Mouse (Mus musculus) CH12.LX (cell line): ENCODE results near the gene Setd6. TPM values are rescaled to one million over a fixed set of nuclear protein-coding genes. Genes with fewer than 3 reads are reported as not detected.

Experiments
- DNase-seq: peaks from one replicate; pipeline ENCODE4 v3.0.0-alpha.2; 2013; ENCODE audit errors: extremely low read depth
- H3K27ac ChIP-seq: 2 replicates; pipeline ENCODE4 v1.5.1; 2012; ENCODE audit warnings: low read depth, mild to moderate bottlenecking, control low read depth, moderate library complexity; ENCODE audit not compliant: insufficient read depth
- H3K27me3 ChIP-seq: replicated peaks from 2 replicates; pipeline ENCODE3; 2012; ENCODE audit warnings: inconsistent platforms
- H3K36me3 ChIP-seq, 2 experiments: replicated peaks in 1 of 2; 2 replicates each; pipeline versions ENCODE3 to v1.6.1; 2012; ENCODE audit warnings: inconsistent platforms in 1 of 2, low read length in 1 of 2, mild to moderate bottlenecking in 1 of 2, mixed read lengths in 1 of 2, moderate library complexity in 1 of 2; ENCODE audit not compliant: control insufficient read depth in 1 of 2, insufficient read depth in 1 of 2
- H3K4me1 ChIP-seq, 2 experiments: 2 replicates each; pipeline ENCODE4 v1.6.1; 2012; ENCODE audit warnings: inconsistent platforms in 1 of 2, moderate library complexity in 1 of 2; ENCODE audit not compliant: insufficient read depth in 2 of 2, control insufficient read depth in 1 of 2
- H3K4me2 ChIP-seq: 2 replicates; pipeline ENCODE4 v1.6.1; 2012; ENCODE audit warnings: low read depth, mild to moderate bottlenecking, control low read depth; ENCODE audit not compliant: poor library complexity, insufficient read depth, severe bottlenecking
- H3K4me3 ChIP-seq, 3 experiments: fragments of 150-350 bp in 1 of 3; sonication (generic) in 1 of 3; replicated peaks in 1 of 3; 2 replicates each; pipeline versions ENCODE3 to v1.5.1; 2011 to 2012; ENCODE audit warnings: low read depth in 2 of 3, low read length in 2 of 3, mild to moderate bottlenecking in 2 of 3, moderate library complexity in 2 of 3, control low read depth in 1 of 3, improper control_type of control experiment in 1 of 3, inconsistent platforms in 1 of 3, mixed read lengths in 1 of 3; ENCODE audit not compliant: poor library complexity in 1 of 3
- H3K79me2 ChIP-seq: replicated peaks from 2 replicates; pipeline ENCODE4 v1.6.1; 2012; ENCODE audit warnings: mild to moderate bottlenecking, moderate library complexity; ENCODE audit not compliant: control insufficient read depth, poor library complexity, insufficient read depth, severe bottlenecking; ENCODE audit errors: extremely low read depth
- H3K9ac ChIP-seq: 2 replicates; pipeline ENCODE4 v1.6.1; 2012; ENCODE audit warnings: low read depth, mild to moderate bottlenecking, control low read depth, moderate library complexity; ENCODE audit not compliant: insufficient read depth
- H3K9me3 ChIP-seq: replicated peaks from 2 replicates; pipeline ENCODE3; 2012; ENCODE audit warnings: low read length, inconsistent platforms, mixed read lengths
- BHLHE40 ChIP-seq: IDR thresholded peaks from 2 replicates; pipeline ENCODE4 v1.6.1; 2011; ENCODE audit warnings: mild to moderate bottlenecking, low read depth, low read length, improper control_type of control experiment
- CTCF ChIP-seq, 2 experiments: IDR thresholded peaks in 1 of 2; conservative IDR thresholded peaks in 1 of 2; 2 replicates each; pipeline ENCODE4 v1.5.1; 2011 to 2012; ENCODE audit warnings: low read depth in 2 of 2, low read length in 2 of 2, improper control_type of control experiment in 1 of 2, inconsistent platforms in 1 of 2, mild to moderate bottlenecking in 1 of 2, moderate library complexity in 1 of 2
- E2F4 ChIP-seq: IDR thresholded peaks from 2 replicates; pipeline ENCODE4 v1.6.1; 2011; ENCODE audit warnings: low read depth, low read length, improper control_type of control experiment; ENCODE audit not compliant: insufficient replicate concordance
- ELF1 ChIP-seq: IDR thresholded peaks from 2 replicates; pipeline ENCODE4 v1.6.1; 2014; ENCODE audit warnings: low read depth, mild to moderate bottlenecking, inconsistent platforms, low read length, improper control_type of control experiment
- EP300 ChIP-seq: IDR thresholded peaks from 2 replicates; pipeline ENCODE4 v1.6.1; 2011; ENCODE audit warnings: low read length, improper control_type of control experiment
- ETS1 ChIP-seq: conservative IDR thresholded peaks from 2 replicates; pipeline ENCODE4 v1.6.1; 2012; ENCODE audit warnings: low read depth, mild to moderate bottlenecking, inconsistent platforms, low read length, improper control_type of control experiment, moderate library complexity
- HCFC1 ChIP-seq: IDR thresholded peaks from 2 replicates; pipeline ENCODE4 v1.6.1; 2012; ENCODE audit warnings: low read depth, mild to moderate bottlenecking, inconsistent platforms, low read length, improper control_type of control experiment
- JUND ChIP-seq: conservative IDR thresholded peaks from 2 replicates; pipeline ENCODE4 v1.6.1; 2011; ENCODE audit warnings: low read depth, low read length, improper control_type of control experiment
- KAT2A ChIP-seq: IDR thresholded peaks from 2 replicates; pipeline ENCODE4 v1.6.1; 2012; ENCODE audit warnings: low read length, improper control_type of control experiment, inconsistent platforms; ENCODE audit not compliant: insufficient replicate concordance
- MAX ChIP-seq: IDR thresholded peaks from 2 replicates; pipeline ENCODE4 v1.6.1; 2011; ENCODE audit warnings: low read length, improper control_type of control experiment
- MAZ ChIP-seq: IDR thresholded peaks from 2 replicates; pipeline ENCODE4 v1.6.1; 2012; ENCODE audit warnings: low read depth, mild to moderate bottlenecking, inconsistent platforms, low read length, improper control_type of control experiment, moderate library complexity
- MXI1 ChIP-seq: IDR thresholded peaks from 2 replicates; pipeline ENCODE4 v1.6.1; 2011; ENCODE audit warnings: mild to moderate bottlenecking, low read depth, low read length, improper control_type of control experiment
- MYC ChIP-seq: IDR thresholded peaks from 2 replicates; pipeline ENCODE4 v1.6.1; 2011; ENCODE audit warnings: low read depth, mild to moderate bottlenecking, improper control_type of control experiment, low read length
- NELFE ChIP-seq: IDR thresholded peaks from 2 replicates; pipeline ENCODE4 v1.6.1; 2011; ENCODE audit warnings: low read depth, low read length, improper control_type of control experiment
- NRF1 ChIP-seq: IDR thresholded peaks from 2 replicates; pipeline ENCODE4 v1.6.1; 2014; ENCODE audit warnings: low read depth, mild to moderate bottlenecking, inconsistent platforms, low read length, improper control_type of control experiment, moderate library complexity
- PAX5 ChIP-seq: IDR thresholded peaks from 2 replicates; pipeline ENCODE4 v1.6.1; 2012; ENCODE audit warnings: low read length, inconsistent platforms, mixed read lengths
- RAD21 ChIP-seq: IDR thresholded peaks from 2 replicates; pipeline ENCODE4 v1.6.1; 2011; ENCODE audit warnings: low read depth, mild to moderate bottlenecking, low read length, improper control_type of control experiment, moderate library complexity
- SIN3A ChIP-seq: IDR thresholded peaks from 2 replicates; pipeline ENCODE4 v1.6.1; 2012; ENCODE audit warnings: low read length, improper control_type of control experiment, inconsistent platforms
- TBP ChIP-seq: conservative IDR thresholded peaks from 2 replicates; pipeline ENCODE4 v1.6.1; 2011; ENCODE audit warnings: low read depth, low read length, improper control_type of control experiment
- UBTF ChIP-seq: IDR thresholded peaks from 2 replicates; pipeline ENCODE4 v1.6.1; 2012; ENCODE audit warnings: low read depth, mild to moderate bottlenecking, inconsistent platforms, low read length, improper control_type of control experiment, moderate library complexity
- USF1 ChIP-seq: IDR thresholded peaks from 2 replicates; pipeline ENCODE4 v1.6.1; 2014; ENCODE audit warnings: low read depth, mild to moderate bottlenecking, inconsistent platforms, low read length, improper control_type of control experiment
- USF2 ChIP-seq: conservative IDR thresholded peaks from 2 replicates; pipeline ENCODE4 v1.6.1; 2011; ENCODE audit warnings: low read depth, low read length, improper control_type of control experiment
- ZC3H11A ChIP-seq: IDR thresholded peaks from 2 replicates; pipeline ENCODE4 v1.6.1; 2012; ENCODE audit warnings: low read depth, mild to moderate bottlenecking, inconsistent platforms, low read length, improper control_type of control experiment
- ZNF384 ChIP-seq: IDR thresholded peaks from 2 replicates; pipeline ENCODE4 v1.6.1; 2012; ENCODE audit warnings: low read depth, low read length, improper control_type of control experiment, inconsistent platforms
- dilution Hi-C: fragments of 300-500 bp; cut with MboI; formaldehyde crosslinking; loops from 2 replicates; pipeline ENCODE4 v1.14.3; 2020; ENCODE audit warnings: low sequenced_read_pairs; ENCODE audit not compliant: extremely low pct_unique_long_range_greater_than_20kb, extremely low pct_ligation_motif_present
- in situ Hi-C: fragments of 300-500 bp; cut with MboI; formaldehyde crosslinking; loops from 3 replicates; pipeline ENCODE4 v1.14.3; 2019; ENCODE audit warnings: low sequenced_read_pairs, low pct_ligation_motif_present, low pct_unique_long_range_greater_than_20kb, mixed read lengths
- polyA plus RNA-seq: library from polyadenylated mRNA; unstranded; fragments of >175 nt; gene quantifications from 2 replicates; pipeline ENCODE4 v1.2.1, GENCODE M21; 2012; ENCODE audit warnings: low read depth; ENCODE audit not compliant: insufficient read length
- total RNA-seq, 2 experiments: library from RNA; depleted of rRNA; stranded (reverse); fragments of 300-350 nt in 1 of 2; fragments of >200 nt in 1 of 2; gene quantifications; 2 replicates each; pipeline ENCODE4 v1.2.3; 2012 to 2014

The Setd6 gene
- total and polyA plus RNA-seq, 3 experiments = 29.6 to 50.6 (median 29.7) TPM

DNA sequence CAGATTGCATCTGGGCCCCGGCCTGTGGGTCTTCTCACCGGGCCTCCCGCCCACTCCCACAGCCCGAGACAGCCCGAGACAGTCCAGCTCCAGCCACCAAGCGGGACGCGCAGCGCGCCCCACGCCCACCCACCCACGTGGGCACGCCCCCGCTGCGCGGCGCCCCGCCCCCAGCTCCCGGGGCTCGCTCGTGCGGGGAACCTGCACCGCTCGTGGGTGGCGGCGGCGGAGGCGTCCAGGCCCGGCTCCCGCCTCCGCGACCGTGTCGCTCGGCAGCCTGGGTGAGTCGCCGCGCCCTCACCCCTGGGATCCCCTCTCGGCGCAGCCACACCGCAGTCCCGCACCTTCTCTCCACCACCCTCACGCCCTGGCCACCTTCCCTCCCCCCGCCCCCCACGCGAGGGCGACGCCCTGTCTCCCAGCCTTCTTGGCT, 38.1 kb upstream of the Setd6 start:
- in situ Hi-C loops (no loop called here), dilution Hi-C loops (no loop called here)
- no peaks in the 10 kb centered on the region for H3K79me2 ChIP-seq
- H3K4me2 ChIP-seq = peak overlapping the region; percentile 92
- peak overlapping the region; percentile 41; the same call in 1 of the 2 replicates for H3K9ac ChIP-seq
- H3K27ac ChIP-seq = no peak overlapping the region
- no peak for TF ChIP-seq PAX5
- no peak for TF ChIP-seq USF1
- TF ChIP-seq MYC = no peak
- no peak for TF ChIP-seq HCFC1
- TF ChIP-seq ETS1 = no peak
- TF ChIP-seq UBTF = no peak
- no peak for TF ChIP-seq NRF1
- TF ChIP-seq EP300 = no peak
- TF ChIP-seq MAZ = no peak
- no peak for TF ChIP-seq MXI1
- no peak for TF ChIP-seq ZC3H11A
- no peak for TF ChIP-seq MAX
- no peak for TF ChIP-seq NELFE
- no peak for TF ChIP-seq ELF1
- no peak for TF ChIP-seq SIN3A
- no peak for TF ChIP-seq RAD21
- TF ChIP-seq KAT2A = no peak
- no peak for TF ChIP-seq JUND
- TF ChIP-seq ZNF384 = no peak
- no peak for TF ChIP-seq TBP
- H3K27me3 ChIP-seq = peaks cover 46% of the 10 kb centered on the region
- no peaks in the 10 kb centered on the region for H3K9me3 ChIP-seq
- DNase-seq = no peak
- no peaks in the 10 kb centered on the region for H3K36me3 ChIP-seq
- peak overlapping the region in 2 of 3 experiments; percentile 25 to 70 for H3K4me3 ChIP-seq
- peaks cover 13 to 26% of the 10 kb centered on the region in 2 experiments for H3K4me1 ChIP-seq

DNA sequence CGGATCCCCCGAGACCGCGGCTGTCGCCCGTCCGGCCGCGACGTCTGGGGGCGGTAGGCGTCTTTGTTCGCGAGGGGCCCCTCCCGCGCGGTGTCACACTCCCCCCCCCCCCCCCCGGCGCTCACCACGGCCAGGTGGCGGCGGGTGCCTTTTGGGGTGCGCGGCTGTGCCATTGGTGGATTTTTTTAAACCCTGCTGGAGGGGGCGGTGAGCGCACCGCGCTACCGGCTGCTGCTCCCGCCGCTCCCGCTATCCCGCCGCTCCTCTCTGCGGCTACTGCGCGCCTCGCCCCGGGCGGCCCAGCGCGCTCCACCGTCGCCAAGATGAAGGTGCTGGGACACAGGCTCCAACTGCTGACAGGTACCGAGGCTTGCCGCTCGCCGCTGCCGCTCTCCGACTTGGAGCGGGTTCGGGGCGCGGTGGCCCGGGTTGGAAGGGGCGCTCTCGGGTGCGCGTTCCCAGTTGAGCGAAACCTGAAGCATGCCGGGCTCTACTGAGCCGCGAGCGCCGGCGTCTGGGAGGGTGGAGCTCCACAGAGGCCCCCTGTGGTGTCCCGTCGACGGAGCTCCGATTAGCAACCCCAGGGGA, 37.6 kb upstream of the Setd6 start:
- dilution Hi-C loops = no loop called here
- Histone ChIP-seq H3K9ac (peak overlapping the region; percentile 41; the same call in 1 of the 2 replicates), H3K27me3 (peaks cover 46% of the 10 kb centered on the region), H3K27ac (no peak overlapping the region), H3K4me1 (peaks cover 8 to 21% of the 10 kb centered on the region in 2 experiments), H3K4me3 (peak overlapping the region in 2 of 3 experiments; percentile 25 to 70), H3K79me2 (no peaks in the 10 kb centered on the region), H3K36me3 (no peaks in the 10 kb centered on the region), H3K4me2 (peak overlapping the region; percentile 92), H3K9me3 (no peaks in the 10 kb centered on the region)
- no peak for DNase-seq
- TF ChIP-seq CTCF (conservative IDR thresholded peaks at IDR 0.05 in 1 of 2, IDR thresholded peaks at IDR 0.05 in 1 of 2; ENCODE audit: low read depth in 2 of 2, low read length in 2 of 2) = no peak
- TF ChIP-seq KAT2A = no peak
- TF ChIP-seq NRF1 = no peak
- no peak for TF ChIP-seq E2F4
- no peak for TF ChIP-seq ZNF384
- no peak for TF ChIP-seq EP300
- no peak for TF ChIP-seq ETS1
- TF ChIP-seq BHLHE40 = no peak
- TF ChIP-seq USF2 = no peak
- TF ChIP-seq ELF1 = no peak
- in situ Hi-C loops = no loop called here
